Mouse (Mus musculus) hindbrain, embryonic 12.5 days (tissue): ENCODE results near the gene Polh. TPM values are rescaled to one million over a fixed set of nuclear protein-coding genes. Genes with fewer than 3 reads are reported as not detected.

ENCODE experiments used
- ATAC-seq: fragments of 200-750 bp; cut with Nextera tagmentation; 2 replicates; pipeline ENCODE4 v1.8.0; 2017; ENCODE audit warnings: moderate TSS enrichment; ENCODE audit not compliant: low FRiP score
- H3K27ac ChIP-seq: fragments of 300-500 bp; sonication (generic); 2 replicates; pipeline ENCODE4 v1.5.1; 2016; ENCODE audit warnings: mild to moderate bottlenecking
- H3K27me3 ChIP-seq: fragments of 300-500 bp; sonication (generic); 2 replicates; pipeline ENCODE4 v1.6.1; 2016; ENCODE audit warnings: mild to moderate bottlenecking
- H3K36me3 ChIP-seq: fragments of 300-500 bp; sonication (generic); 2 replicates; pipeline ENCODE4 v1.6.1; 2016; ENCODE audit warnings: mild to moderate bottlenecking
- H3K4me1 ChIP-seq: fragments of 300-500 bp; sonication (generic); 2 replicates; pipeline ENCODE4 v1.6.1; 2016
- H3K4me2 ChIP-seq: fragments of 300-500 bp; sonication (generic); replicated peaks from 2 replicates; pipeline ENCODE4 v1.6.1; 2016; ENCODE audit warnings: mild to moderate bottlenecking
- H3K4me3 ChIP-seq: fragments of 300-500 bp; sonication (generic); 2 replicates; pipeline ENCODE4 v1.5.1; 2016; ENCODE audit warnings: mild to moderate bottlenecking
- H3K9ac ChIP-seq: fragments of 300-500 bp; sonication (generic); 2 replicates; pipeline ENCODE4 v1.6.1; 2016; ENCODE audit warnings: mild to moderate bottlenecking, moderate library complexity
- H3K9me3 ChIP-seq: fragments of 300-500 bp; sonication (generic); replicated peaks from 2 replicates; pipeline ENCODE4 v1.6.1; 2016; ENCODE audit warnings: mild to moderate bottlenecking
- WGBS: fragments of 180-500 bp; shearing (Covaris S2); methylation state at CpG from one replicate; pipeline ENCODE4 v1.1.7; 2016; 5-methylcytosine and 5-hydroxymethylcytosine counted together
- polyA plus RNA-seq: library from polyadenylated mRNA; unstranded; fragments of >200 nt; fragmentation: Nextera tagmentation; extraction: Ambion mirVana; gene quantifications from 2 replicates; pipeline ENCODE4 v1.2.1, GENCODE M21; 2016

Polh gene
- polyA plus RNA-seq, 1 experiment from 2014 or later: 12.4 TPM

DNA sequence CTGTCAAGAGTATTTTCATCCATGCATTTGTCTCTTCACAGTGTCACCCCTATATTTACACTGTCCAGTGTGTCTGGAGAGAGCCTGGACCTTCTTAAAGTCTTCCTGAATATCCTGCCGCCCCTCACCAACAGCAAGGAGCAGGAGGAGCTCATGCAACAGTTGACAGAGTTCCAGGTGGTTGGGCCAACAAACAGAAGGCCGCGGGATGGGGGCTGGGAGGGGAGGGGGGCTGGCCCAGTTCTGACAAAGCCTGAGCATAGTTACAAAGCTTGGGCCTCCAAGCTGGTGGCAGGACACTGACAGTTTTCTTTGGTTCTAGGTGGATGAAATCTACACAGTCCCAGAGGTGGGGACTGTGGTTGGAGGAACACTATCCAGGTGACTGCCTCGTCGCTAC is 36.2 kb downstream of the Polh start:
- Histone ChIP-seq H3K36me3 (peaks cover 70% of the 10 kb centered on the region), H3K9me3 (no peaks in the 10 kb centered on the region), H3K9ac (no peak overlapping the region), H3K27me3 (no peaks in the 10 kb centered on the region), H3K4me3 (no peak overlapping the region), H3K27ac (no peak overlapping the region), H3K4me1 (peaks cover 20% of the 10 kb centered on the region), H3K4me2 (no peak overlapping the region)
- 87% methylated on average over 5 of the region's 5 CpGs for WGBS
- ATAC-seq: no peak

DNA sequence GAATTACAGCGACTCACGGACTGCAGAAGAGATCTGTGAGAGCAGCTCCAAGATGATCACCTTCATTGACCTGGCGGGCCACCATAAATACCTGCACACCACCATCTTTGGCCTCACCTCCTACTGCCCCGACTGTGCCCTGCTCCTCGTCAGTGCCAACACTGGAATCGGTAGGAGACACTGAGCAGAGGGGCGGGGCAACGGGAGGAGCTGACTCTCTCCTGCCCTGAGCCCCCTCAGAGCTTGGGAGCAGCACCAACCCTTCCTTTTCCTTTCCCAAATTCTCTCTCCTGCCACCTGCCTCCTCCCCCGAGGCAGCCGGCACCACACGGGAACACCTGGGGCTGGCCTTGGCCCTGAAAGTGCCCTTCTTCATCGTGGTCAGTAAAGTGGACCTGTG is 37.0 kb downstream of the Polh start:
- Histone ChIP-seq H3K4me2 (no peak overlapping the region), H3K36me3 (peaks cover 62% of the 10 kb centered on the region), H3K4me1 (peaks cover 20% of the 10 kb centered on the region), H3K4me3 (no peak overlapping the region), H3K9me3 (no peaks in the 10 kb centered on the region), H3K27me3 (no peaks in the 10 kb centered on the region), H3K27ac (no peak overlapping the region), H3K9ac (no peak overlapping the region)
- ATAC-seq: no peak
- WGBS: 82% methylated on average over 12 of the region's 12 CpGs

DNA sequence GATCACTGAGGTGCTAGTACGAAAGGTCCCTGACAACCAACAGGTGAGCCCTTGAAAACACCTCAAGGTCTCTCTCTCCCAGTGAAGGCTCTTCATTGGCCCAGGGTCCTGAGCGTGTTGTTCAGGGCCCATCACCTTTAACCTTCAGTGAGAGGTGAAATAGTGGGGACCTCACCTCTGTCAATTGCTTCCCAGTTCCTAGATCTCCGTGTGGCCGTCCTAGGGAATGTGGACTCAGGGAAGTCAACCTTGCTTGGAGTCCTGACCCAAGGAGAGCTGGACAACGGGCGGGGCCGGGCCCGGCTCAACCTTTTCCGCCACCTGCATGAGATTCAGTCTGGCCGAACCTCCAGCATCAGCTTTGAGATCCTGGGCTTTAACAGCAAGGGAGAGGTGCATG is 37.7 kb downstream of the Polh start:
- no peak overlapping the region for H3K9ac ChIP-seq
- no peaks in the 10 kb centered on the region for H3K27me3 ChIP-seq
- H3K4me2 ChIP-seq: no peak overlapping the region
- H3K4me1 ChIP-seq: peaks cover 22% of the 10 kb centered on the region
- no peak overlapping the region for H3K4me3 ChIP-seq
- no peak overlapping the region for H3K27ac ChIP-seq
- H3K36me3 ChIP-seq: peaks cover 59% of the 10 kb centered on the region
- ATAC-seq: no peak
- 92% methylated on average over 10 of the region's 10 CpGs for WGBS
- no peaks in the 10 kb centered on the region for H3K9me3 ChIP-seq

DNA sequence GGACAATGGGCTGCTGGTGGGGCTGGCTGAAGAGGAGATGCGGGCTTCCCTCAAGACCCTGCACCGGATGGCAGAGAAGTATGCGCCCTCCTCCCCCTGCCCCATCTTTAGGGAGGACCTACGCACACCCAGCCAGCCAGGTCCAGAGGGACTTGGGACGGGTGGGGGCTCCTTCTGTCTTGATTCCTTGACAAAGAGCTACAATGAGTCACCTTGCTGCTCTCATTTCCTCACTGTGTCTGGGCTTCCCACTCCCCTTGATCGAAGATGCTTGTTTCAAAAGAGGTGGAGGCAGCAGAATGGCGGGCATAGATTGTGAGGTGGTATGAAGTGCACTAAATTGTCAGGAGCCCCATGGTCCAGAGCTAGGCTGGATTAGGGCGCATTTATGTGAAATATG is 38.1 kb downstream of the Polh start:
- no peak for ATAC-seq

DNA sequence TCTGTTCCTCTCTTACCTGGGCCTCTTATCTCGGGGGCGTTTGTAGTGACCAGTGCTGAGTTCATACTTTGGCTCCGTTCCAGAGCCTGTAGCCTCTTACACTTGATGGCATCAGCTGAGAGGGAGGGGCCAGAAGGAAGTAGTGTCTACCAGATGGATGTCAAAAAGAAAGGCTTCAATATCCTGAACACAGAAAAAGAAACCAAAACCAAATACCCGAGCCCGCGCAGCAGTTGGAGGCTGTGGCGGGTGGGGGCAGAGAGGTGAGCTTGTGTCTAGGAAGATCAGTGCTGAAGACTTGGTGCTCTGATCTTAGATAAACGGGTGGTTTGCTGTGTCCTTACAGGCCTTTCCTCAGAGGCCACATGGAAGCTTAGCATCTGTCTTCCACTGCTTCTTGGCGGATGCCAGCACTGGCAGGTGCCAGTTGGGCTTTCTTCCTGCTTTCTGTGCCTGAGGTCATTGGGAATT is 39.5 kb downstream of the Polh start:
- Histone ChIP-seq H3K27ac (no peak overlapping the region), H3K9me3 (no peaks in the 10 kb centered on the region), H3K27me3 (no peaks in the 10 kb centered on the region), H3K4me1 (peaks cover 24% of the 10 kb centered on the region), H3K9ac (no peak overlapping the region), H3K4me2 (no peak overlapping the region), H3K4me3 (no peak overlapping the region), H3K36me3 (peaks cover 48% of the 10 kb centered on the region)
- 90% methylated on average over 9 of the region's 9 CpGs for WGBS
- no peak for ATAC-seq

More for the DNA sequence above, 38.1 kb downstream of the Polh start:
- Histone ChIP-seq H3K4me3 (no peak overlapping the region), H3K4me1 (peaks cover 24% of the 10 kb centered on the region), H3K9me3 (no peaks in the 10 kb centered on the region), H3K4me2 (no peak overlapping the region), H3K9ac (no peak overlapping the region), H3K27me3 (no peaks in the 10 kb centered on the region), H3K36me3 (peaks cover 59% of the 10 kb centered on the region), H3K27ac (no peak overlapping the region)
- WGBS: 96% methylated on average over 8 of the region's 8 CpGs

DNA sequence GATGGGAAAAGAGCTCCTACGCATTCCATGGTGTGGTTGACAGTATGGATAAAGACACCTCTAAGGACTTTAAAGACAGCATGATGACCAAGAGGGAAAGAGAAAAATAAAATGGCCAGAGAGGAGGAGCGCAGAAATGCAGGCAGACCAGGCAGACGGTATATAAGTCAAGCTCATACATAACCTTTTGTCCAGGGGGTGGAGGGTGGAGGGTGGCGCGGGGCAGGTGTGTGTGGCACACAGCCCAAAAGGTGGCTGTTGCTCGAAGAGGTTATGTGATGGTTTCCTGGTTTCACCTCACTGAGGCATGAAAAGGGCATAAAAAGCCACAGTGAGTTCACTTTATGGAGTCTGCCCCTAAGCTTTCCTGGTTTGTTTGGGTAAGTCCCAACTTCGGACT is 39.9 kb downstream of the Polh start:
- H3K36me3 ChIP-seq: peaks cover 44% of the 10 kb centered on the region
- H3K27ac ChIP-seq: no peak overlapping the region
- peak overlapping the region; percentile 70 for H3K4me2 ChIP-seq
- no peak overlapping the region for H3K4me3 ChIP-seq
- no peak overlapping the region for H3K9ac ChIP-seq
- H3K27me3 ChIP-seq: no peaks in the 10 kb centered on the region
- no peak for ATAC-seq
- peaks cover 24% of the 10 kb centered on the region for H3K4me1 ChIP-seq
- 96% methylated on average over 7 of the region's 7 CpGs for WGBS
- H3K9me3 ChIP-seq: no peaks in the 10 kb centered on the region

DNA sequence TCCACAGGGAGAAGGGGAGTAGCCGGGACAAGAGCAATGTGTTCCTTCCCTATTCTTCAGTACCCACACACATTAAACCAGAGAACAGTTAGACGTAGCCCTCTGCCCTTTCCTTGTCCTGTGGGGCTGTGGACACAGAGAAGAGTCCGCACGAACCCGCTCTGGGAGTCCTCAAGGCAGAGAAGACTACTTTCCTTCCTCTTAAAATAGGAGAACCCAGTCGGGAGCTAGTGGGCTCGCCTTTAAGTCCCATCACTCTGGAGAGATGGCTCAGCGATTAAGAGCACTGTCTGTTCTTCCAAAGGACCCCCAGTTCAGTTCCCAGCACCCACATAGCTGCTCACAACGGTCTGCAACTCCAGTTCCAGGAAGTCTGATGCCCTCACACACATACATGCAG is 40.7 kb downstream of the Polh start:
- Histone ChIP-seq H3K27me3 (no peaks in the 10 kb centered on the region), H3K27ac (peak overlapping the region; percentile 82), H3K4me3 (peak overlapping the region; percentile 86), H3K4me2 (peak overlapping the region; percentile 70), H3K36me3 (peaks cover 35% of the 10 kb centered on the region), H3K4me1 (peaks cover 24% of the 10 kb centered on the region), H3K9ac (peak overlapping the region; percentile 88), H3K9me3 (no peaks in the 10 kb centered on the region)
- ATAC-seq: no peak
- WGBS: 45% methylated on average over 9 of the region's 9 CpGs

DNA sequence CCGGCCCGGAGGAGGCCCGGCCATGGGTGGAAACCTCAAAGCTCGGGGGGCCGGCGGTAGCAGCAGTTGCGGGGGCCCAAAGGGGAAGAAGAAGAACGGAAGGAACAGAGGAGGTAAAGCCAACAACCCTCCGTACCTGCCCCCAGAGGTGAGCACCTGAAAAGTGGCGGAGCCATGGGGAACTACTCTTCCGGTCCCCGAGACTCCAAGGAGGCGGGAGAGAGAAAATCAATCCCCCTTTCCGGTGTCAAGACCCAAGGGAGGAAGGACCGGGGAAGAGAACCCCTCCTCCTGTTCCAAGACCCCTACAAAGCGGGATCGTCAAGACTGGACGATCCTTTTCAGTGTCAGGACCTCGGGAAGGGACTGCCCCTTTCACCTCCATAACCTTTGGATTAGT is 41.3 kb downstream of the Polh start:
- peak overlapping the region; percentile 86 for H3K4me3 ChIP-seq
- peak; percentile 55 for ATAC-seq
- peak overlapping the region; percentile 70 for H3K4me2 ChIP-seq
- no peaks in the 10 kb centered on the region for H3K9me3 ChIP-seq
- peaks cover 30% of the 10 kb centered on the region for H3K36me3 ChIP-seq
- H3K9ac ChIP-seq: peak overlapping the region; percentile 88
- 0% methylated on average over 19 of the region's 19 CpGs for WGBS
- H3K27me3 ChIP-seq: no peaks in the 10 kb centered on the region
- peaks cover 24% of the 10 kb centered on the region for H3K4me1 ChIP-seq
- H3K27ac ChIP-seq: peak overlapping the region; percentile 82

DNA sequence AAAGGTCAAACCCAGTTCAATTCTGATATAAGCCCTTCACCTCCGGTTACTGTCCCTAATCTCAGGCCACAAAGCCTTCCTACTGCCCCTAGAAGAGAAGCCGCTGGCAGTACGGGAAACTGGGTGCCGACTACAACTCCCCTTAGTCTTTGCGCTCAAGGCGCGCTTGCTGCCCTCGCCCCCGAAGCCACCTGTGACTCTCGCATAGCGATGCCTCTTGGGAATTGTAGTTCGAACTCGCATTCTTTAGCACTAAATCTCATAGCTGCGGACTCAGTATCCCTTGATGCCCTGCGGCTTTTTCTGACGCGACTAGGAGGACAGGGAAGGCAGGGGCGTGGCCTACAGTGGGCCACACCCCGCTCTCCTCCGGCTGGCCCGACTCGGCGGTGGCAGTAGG is 41.8 kb downstream of the Polh start, which contains the start of gene Gtpbp2:
Gtpbp2 (plus strand) TSS at position 347 of the 400 bp plus-strand sequence.
- ATAC-seq: peak; percentile 95
- peaks cover 24% of the 10 kb centered on the region for H3K4me1 ChIP-seq
- no peaks in the 10 kb centered on the region for H3K27me3 ChIP-seq
- H3K9ac ChIP-seq: peak within 1 kb of the TSS; percentile 88
- no peaks in the 10 kb centered on the region for H3K9me3 ChIP-seq
- H3K4me2 ChIP-seq: peak within 1 kb of the TSS; percentile 70
- H3K4me3 ChIP-seq: peak within 1 kb of the TSS; percentile 86
- WGBS: under 1% methylated on average over 23 of the region's 23 CpGs
- H3K36me3 ChIP-seq: peaks cover 25% of the 10 kb centered on the region
- peak within 1 kb of the TSS; percentile 82 for H3K27ac ChIP-seq

DNA sequence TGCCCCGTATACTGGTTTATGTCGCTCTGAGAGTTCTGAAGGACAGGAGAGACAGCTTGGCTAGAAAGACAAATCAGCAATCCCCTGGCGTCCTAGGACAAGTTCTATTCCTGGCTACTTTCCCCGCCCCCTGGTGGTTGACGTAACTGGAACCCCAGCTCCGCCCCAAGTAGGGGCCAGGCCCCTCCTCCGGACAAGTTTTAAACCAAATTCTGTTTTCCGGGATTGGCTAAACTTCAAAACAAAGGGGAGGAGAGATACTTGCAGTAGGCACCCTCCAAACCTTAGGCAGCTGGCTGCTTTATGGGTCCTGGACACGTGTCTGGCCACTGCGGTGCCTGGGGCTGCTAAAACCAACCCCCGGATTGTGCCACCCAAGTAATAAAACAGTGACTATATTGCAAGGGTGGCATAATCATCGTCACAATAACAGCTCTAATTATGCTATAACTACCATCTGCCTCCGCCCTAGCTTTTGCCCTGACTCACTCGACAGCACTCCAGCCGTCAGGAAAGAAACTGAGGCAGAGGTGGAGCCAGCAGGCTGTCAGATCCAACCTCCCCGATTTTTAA is 42.3 kb downstream of the Polh start:
- H3K4me3 ChIP-seq: peak overlapping the region; percentile 86
- peak overlapping the region; percentile 77 for H3K27ac ChIP-seq
- H3K4me1 ChIP-seq: peaks cover 24% of the 10 kb centered on the region
- under 1% methylated on average over 16 of the region's 16 CpGs for WGBS
- peaks cover 20% of the 10 kb centered on the region for H3K36me3 ChIP-seq
- peak; percentile 71 for ATAC-seq
- peak overlapping the region; percentile 70 for H3K4me2 ChIP-seq
- H3K9me3 ChIP-seq: no peaks in the 10 kb centered on the region
- H3K27me3 ChIP-seq: no peaks in the 10 kb centered on the region
- peak overlapping the region; percentile 23 for H3K9ac ChIP-seq

DNA sequence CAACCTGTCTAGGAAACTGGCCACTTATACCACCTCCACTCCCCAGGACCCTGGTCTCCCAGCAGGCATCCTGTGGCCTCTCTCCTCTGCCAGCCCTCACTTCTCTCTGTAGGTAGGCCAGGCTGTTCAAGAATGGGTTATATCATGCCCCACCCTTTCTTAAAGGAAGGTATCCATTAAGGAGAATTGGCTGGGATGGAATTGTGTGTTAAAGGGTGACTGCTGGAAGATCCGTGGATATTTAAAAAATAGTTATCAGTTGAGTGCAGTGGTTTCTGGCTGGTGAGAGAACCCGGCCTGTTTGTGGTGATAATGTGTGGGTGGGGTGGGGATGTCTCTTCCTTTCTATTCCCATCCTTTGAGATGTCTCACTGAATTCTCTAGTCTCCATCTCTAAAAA is 43.2 kb downstream of the Polh start:
- Histone ChIP-seq H3K9me3 (no peaks in the 10 kb centered on the region), H3K4me3 (no peak overlapping the region), H3K36me3 (peaks cover 11% of the 10 kb centered on the region), H3K9ac (no peak overlapping the region), H3K4me1 (peaks cover 24% of the 10 kb centered on the region), H3K4me2 (peak overlapping the region; percentile 70; the same call in 1 of the 2 replicates), H3K27ac (no peak overlapping the region), H3K27me3 (no peaks in the 10 kb centered on the region)
- WGBS: 66% methylated on average over 2 of the region's 2 CpGs
- ATAC-seq: no peak

DNA sequence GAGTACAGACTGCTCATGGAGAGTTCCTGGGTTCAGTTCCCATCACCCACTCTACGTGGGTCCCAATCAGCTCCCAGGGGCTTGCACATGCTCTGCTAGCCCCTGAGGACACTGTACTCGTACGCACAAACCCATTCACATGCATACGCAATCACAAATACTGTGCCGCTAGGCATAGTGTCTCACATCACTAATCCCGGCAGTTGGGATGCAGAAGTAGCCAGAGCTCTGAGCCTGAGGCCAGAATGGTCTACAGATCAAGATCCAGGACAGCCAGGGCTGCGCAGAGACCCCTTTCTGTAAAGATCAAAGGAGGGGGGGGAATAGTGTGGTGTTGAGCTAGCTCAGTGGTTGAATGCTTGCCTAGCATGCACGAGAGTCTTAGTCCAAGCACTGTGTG is 45.3 kb downstream of the Polh start:
- H3K27me3 ChIP-seq: no peaks in the 10 kb centered on the region
- H3K9me3 ChIP-seq: no peaks in the 10 kb centered on the region
- H3K27ac ChIP-seq: no peak overlapping the region
- H3K4me2 ChIP-seq: no peak overlapping the region
- no peaks in the 10 kb centered on the region for H3K36me3 ChIP-seq
- ATAC-seq: no peak
- no peak overlapping the region for H3K4me3 ChIP-seq
- WGBS: 88% methylated on average over 8 of the region's 8 CpGs
- peaks cover 21% of the 10 kb centered on the region for H3K4me1 ChIP-seq
- no peak overlapping the region for H3K9ac ChIP-seq

DNA sequence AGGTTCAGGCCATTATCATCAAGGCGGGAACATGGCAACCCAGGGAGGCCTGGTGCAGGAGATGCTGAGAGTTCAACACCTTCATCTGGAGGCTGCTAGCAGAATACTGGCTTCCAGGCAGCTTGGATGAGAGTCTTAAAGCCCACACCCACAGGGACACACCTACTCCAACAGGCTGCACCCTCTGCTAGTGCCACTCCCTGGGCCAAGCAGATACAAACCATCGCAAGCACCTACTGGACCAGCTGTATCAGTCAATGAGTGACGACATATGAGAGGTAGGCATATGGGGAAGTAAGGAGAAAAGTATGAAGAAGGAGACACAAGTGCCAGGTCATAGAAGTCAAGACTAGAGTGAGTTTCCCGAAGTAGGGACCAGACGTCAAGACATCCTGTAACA is 45.8 kb downstream of the Polh start:
- 90% methylated on average over 5 of the region's 5 CpGs for WGBS
- Histone ChIP-seq H3K27ac (no peak overlapping the region), H3K4me1 (peaks cover 16% of the 10 kb centered on the region), H3K4me3 (no peak overlapping the region), H3K36me3 (no peaks in the 10 kb centered on the region), H3K4me2 (no peak overlapping the region), H3K27me3 (no peaks in the 10 kb centered on the region), H3K9me3 (no peaks in the 10 kb centered on the region), H3K9ac (no peak overlapping the region)
- no peak for ATAC-seq
